Mouse (Mus musculus): ENCODE results near the gene Purb. TPM values are rescaled to one million over a fixed set of nuclear protein-coding genes. Genes with fewer than 3 reads are reported as not detected.
A peak's percentile ranks its signal among the peaks of the same experiment; 100 is the strongest.

Purb gene
- polyA plus RNA-seq, 1 experiment from 2014 or later = 24.8 TPM

DNA sequence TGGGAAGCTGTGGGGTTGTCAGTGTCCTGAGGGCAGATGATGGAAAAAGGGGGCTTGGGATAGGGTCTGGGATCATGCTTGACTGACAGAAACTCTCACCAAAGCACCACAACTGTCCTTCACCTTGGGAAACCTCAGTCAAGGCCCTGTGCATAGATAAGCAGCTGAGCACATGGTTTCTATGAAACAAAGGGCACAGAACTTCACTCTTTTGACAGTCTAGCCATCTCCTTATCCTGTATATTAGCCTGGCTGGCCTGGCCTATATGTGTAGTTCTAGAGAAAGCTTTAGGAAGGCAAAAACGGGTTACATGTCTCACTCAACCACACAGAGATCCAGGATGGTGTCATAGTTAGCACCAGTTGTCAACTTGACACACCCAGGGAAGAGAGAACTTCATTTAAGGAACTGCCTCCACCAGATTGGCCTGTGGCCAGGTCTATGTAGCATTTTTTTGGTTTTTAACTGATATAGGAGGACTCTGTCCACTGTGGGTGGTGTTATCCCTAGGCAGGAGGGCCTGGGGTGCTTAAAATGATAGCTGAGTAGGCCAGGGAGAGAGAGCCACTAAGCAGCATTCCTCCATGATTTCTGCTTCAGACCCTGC is 32.7 kb upstream of the Purb start:
- 53% methylated on average over 1 of the region's 1 CpGs for WGBS

DNA sequence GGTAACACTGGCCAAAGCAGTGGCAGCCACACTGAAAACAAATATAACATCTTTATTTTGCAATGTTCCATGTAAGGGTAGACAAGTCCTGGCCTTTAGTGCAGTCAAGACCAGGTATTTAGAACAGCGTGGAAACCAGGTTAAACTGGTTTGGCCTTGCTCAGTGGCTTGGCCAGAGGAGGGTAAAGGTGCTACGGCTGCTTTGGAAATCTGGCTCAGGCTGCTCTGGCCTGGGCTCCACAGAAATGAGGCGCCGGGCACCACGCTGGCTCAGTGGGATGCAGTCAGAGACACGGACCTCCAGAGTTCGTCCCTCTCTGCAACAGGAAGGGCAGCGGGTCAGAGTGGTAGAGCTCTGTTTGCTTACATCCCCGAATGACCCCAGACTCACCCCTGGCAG is 30.8 kb upstream of the Purb start:
- Histone ChIP-seq H3K36me3 (ENCODE audit: insufficient read depth, low read length) (no peaks in the 10 kb centered on the region), H3K9me3 (ENCODE audit: low read length) (no peaks in the 10 kb centered on the region), H3K9ac (replicated peaks; ENCODE audit: low read length) (no peak overlapping the region), H3K4me1 (ENCODE audit: insufficient read depth, low read length) (no peaks in the 10 kb centered on the region), H3K4me2 (replicated peaks; ENCODE audit: low read depth, low read length) (no peak overlapping the region), H3K4me3 (ENCODE audit: low read length) (no peak overlapping the region), H3K27ac (ENCODE audit: low read length) (no peak overlapping the region), H3K27me3 (ENCODE audit: insufficient read depth, low read length) (no peaks in the 10 kb centered on the region)
- WGBS = 69% methylated on average over 9 of the region's 9 CpGs
- ATAC-seq (ENCODE audit: low FRiP score, low TSS enrichment) = 0 out of 2 replicates have a peak, but pooled peaks have one; percentile 23

More for the DNA sequence above, 32.7 kb upstream of the Purb start:
- Histone ChIP-seq H3K9ac (replicated peaks; ENCODE audit: low read length) (no peak overlapping the region), H3K4me1 (ENCODE audit: insufficient read depth, low read length) (no peaks in the 10 kb centered on the region), H3K9me3 (ENCODE audit: low read length) (no peaks in the 10 kb centered on the region), H3K27ac (ENCODE audit: low read length) (no peak overlapping the region), H3K36me3 (ENCODE audit: insufficient read depth, low read length) (no peaks in the 10 kb centered on the region), H3K27me3 (ENCODE audit: insufficient read depth, low read length) (no peaks in the 10 kb centered on the region), H3K4me2 (replicated peaks; ENCODE audit: low read depth, low read length) (no peak overlapping the region), H3K4me3 (ENCODE audit: low read length) (no peak overlapping the region)
- no peak for ATAC-seq (ENCODE audit: low FRiP score, low TSS enrichment)

DNA sequence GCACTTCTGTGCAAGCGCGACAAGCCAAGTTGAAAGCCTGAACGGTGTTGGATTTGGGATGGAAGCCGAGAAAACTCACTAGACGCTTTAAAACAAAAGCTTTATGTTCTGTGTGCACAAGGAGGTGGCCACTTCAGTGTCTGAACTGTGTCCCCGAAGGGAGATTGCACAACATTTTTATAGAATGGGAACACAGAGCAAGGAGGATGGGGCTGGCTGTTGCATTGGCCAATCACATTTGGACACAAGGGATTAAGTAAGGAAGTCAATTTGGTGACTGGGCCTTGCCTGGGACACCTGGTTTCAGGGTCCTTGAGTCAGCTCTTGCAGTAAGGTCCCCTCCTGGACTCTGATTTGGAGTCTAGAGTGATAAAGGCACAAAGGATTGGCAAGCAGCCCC is 29.0 kb upstream of the Purb start:
- no peak overlapping the region for H3K4me2 ChIP-seq (replicated peaks; ENCODE audit: low read depth, low read length)
- 88% methylated on average over 6 of the region's 6 CpGs for WGBS
- no peak for ATAC-seq (ENCODE audit: low FRiP score, low TSS enrichment)

DNA sequence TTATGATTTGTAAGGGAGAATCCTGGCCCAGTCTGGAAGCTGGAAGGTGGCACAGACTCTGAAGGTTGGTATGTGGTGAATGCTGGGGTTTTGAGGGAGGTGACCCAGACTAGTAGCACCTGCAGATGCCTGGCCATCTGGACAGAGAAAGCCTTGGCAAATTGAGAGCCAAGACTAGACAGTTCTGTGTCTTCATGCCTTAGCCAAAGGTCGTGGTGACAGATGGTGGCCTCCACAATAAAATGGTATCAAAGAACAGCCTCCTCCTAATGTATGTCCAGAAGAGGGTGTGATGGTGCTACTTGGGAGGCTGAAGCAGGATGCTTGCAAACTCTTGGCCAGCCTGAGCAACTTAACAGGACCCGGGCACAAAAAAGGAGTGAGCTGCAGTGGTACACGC is 28.5 kb upstream of the Purb start:
- H3K9me3 ChIP-seq (ENCODE audit: low read length) = no peaks in the 10 kb centered on the region
- H3K4me2 ChIP-seq (replicated peaks; ENCODE audit: low read depth, low read length) = no peak overlapping the region
- no peak overlapping the region for H3K4me3 ChIP-seq (ENCODE audit: low read length)
- no peaks in the 10 kb centered on the region for H3K36me3 ChIP-seq (ENCODE audit: insufficient read depth, low read length)
- H3K4me1 ChIP-seq (ENCODE audit: insufficient read depth, low read length) = no peaks in the 10 kb centered on the region
- 79% methylated on average over 3 of the region's 3 CpGs for WGBS
- no peak overlapping the region for H3K9ac ChIP-seq (replicated peaks; ENCODE audit: low read length)
- ATAC-seq (ENCODE audit: low FRiP score, low TSS enrichment) = no peak
- no peaks in the 10 kb centered on the region for H3K27me3 ChIP-seq (ENCODE audit: insufficient read depth, low read length)
- no peak overlapping the region for H3K27ac ChIP-seq (ENCODE audit: low read length)

More for the DNA sequence above, 29.0 kb upstream of the Purb start:
- Histone ChIP-seq H3K4me3 (ENCODE audit: low read length) (no peak overlapping the region), H3K9me3 (ENCODE audit: low read length) (no peaks in the 10 kb centered on the region), H3K27ac (ENCODE audit: low read length) (no peak overlapping the region), H3K4me1 (ENCODE audit: insufficient read depth, low read length) (no peaks in the 10 kb centered on the region), H3K9ac (replicated peaks; ENCODE audit: low read length) (no peak overlapping the region), H3K36me3 (ENCODE audit: insufficient read depth, low read length) (no peaks in the 10 kb centered on the region), H3K27me3 (ENCODE audit: insufficient read depth, low read length) (no peaks in the 10 kb centered on the region)

DNA sequence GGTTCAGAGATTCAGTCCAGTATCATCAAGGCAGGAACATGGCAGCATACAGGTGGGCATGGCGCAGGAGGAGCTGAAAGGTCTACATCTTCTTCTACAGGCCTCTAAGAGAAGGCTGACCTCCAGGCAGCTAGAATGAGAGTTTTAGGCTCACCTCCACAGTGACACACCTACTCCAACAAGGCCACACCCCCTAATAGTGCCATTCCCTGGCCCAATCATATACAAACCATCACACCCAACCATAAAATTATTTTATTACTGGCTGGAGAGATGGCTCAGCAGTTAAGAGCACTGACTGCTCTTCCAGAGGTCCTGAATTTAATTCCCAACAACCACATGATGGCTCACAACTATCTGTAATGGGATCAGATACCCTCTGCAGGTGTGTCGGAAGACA is 26.8 kb upstream of the Purb start:
- 95% methylated on average over 2 of the region's 2 CpGs for whole genome bisulfite sequencing
- no peaks in the 10 kb centered on the region for H3K4me1 ChIP-seq (ENCODE audit: insufficient read depth, low read length)
- H3K9ac ChIP-seq (replicated peaks; ENCODE audit: low read length) = no peak overlapping the region
- H3K9me3 ChIP-seq (ENCODE audit: low read length) = no peaks in the 10 kb centered on the region
- ATAC-seq (ENCODE audit: low FRiP score, low TSS enrichment) = no peak
- no peak overlapping the region for H3K4me2 ChIP-seq (replicated peaks; ENCODE audit: low read depth, low read length)
- no peaks in the 10 kb centered on the region for H3K27me3 ChIP-seq (ENCODE audit: insufficient read depth, low read length)
- H3K36me3 ChIP-seq (ENCODE audit: insufficient read depth, low read length) = no peaks in the 10 kb centered on the region
- no peak overlapping the region for H3K27ac ChIP-seq (ENCODE audit: low read length)
- no peak overlapping the region for H3K4me3 ChIP-seq (ENCODE audit: low read length)

DNA sequence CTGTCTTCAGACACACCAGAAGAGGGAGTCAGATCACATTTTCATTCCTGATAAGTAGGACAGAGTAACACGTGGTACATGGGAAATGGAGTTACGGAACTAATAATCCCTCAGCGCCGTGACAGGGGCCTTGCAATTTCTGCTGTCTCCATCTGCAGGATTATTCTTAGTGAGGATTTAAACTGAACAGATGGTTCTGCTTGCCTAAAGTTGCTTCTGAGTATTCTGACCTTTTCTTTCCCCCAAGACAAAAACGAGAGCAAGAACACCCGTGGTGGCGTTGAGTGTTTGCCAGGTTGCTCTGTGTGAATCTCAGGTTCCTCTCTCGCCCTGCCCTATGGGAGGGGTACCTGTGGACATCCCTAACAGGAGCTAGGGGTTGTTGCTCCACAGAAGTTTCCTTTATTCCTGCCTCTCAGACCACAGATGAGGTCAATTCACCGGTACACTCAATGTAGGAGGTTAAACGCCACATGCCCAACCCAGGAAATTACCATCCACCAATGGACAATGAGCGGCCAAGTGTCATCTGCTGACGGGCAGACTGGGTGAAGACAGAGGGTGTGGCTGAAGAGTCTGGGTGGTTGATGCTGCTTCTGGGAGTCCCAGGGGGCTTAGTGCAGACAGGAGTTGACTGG is 21.7 kb upstream of the Purb start:
- Histone ChIP-seq H3K4me3 (ENCODE audit: low read length) (no peak overlapping the region), H3K4me1 (ENCODE audit: insufficient read depth, low read length) (no peaks in the 10 kb centered on the region), H3K9ac (replicated peaks; ENCODE audit: low read length) (no peak overlapping the region), H3K9me3 (ENCODE audit: low read length) (no peaks in the 10 kb centered on the region), H3K4me2 (replicated peaks; ENCODE audit: low read depth, low read length) (no peak overlapping the region), H3K27ac (ENCODE audit: low read length) (no peak overlapping the region), H3K27me3 (ENCODE audit: insufficient read depth, low read length) (no peaks in the 10 kb centered on the region), H3K36me3 (ENCODE audit: insufficient read depth, low read length) (no peaks in the 10 kb centered on the region)
- 78% methylated on average over 12 of the region's 12 CpGs for WGBS
- ATAC-seq (ENCODE audit: low FRiP score, low TSS enrichment) = no peak

DNA sequence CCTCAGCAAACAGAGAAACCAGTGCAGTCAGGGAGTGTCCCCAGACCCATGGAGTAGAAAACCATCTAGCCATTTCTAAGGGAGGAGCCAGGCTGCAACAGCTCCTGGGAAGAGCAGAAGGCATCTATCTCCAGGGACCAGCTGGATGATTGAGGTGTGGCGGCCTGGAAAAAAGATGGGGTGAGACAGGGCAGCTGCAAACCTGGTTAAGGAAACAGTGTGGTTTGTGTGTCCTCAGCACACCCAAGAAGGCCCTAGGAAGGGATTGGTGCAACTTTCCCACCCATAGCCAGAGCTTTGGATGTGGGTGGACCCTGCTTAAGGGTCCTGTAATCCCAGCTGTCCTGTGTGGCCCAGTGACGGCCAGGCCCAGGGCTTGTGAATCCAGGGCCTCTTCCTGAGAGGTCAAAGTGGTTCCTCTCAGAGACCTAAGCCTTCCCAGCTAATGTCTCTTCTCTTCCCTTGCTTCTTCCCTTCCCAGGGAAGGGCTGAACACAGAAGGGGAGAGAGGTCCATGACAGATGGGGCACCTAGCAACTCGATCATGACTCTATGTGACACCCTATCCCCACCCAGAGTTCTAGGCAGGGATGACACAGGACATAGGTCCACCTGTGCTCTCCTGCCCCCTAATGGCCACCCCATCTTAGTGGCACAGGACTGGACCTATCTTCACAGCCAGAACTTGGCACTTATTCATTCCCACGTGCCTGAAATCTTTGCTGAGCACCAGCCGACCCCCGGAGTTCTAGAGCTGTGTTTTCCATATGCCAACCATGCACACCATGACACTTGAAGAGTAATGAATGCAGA is 14.2 kb upstream of the Purb start:
- Histone ChIP-seq H3K9me3 (ENCODE audit: low read length) (no peaks in the 10 kb centered on the region), H3K4me3 (ENCODE audit: low read length) (no peak overlapping the region), H3K27me3 (ENCODE audit: insufficient read depth, low read length) (no peaks in the 10 kb centered on the region), H3K27ac (ENCODE audit: low read length) (no peak overlapping the region), H3K9ac (replicated peaks; ENCODE audit: low read length) (no peak overlapping the region), H3K36me3 (ENCODE audit: insufficient read depth, low read length) (no peaks in the 10 kb centered on the region), H3K4me1 (ENCODE audit: insufficient read depth, low read length) (no peaks in the 10 kb centered on the region), H3K4me2 (replicated peaks; ENCODE audit: low read depth, low read length) (no peak overlapping the region)
- 49% methylated on average over 6 of the region's 6 CpGs for WGBS
- peak; percentile 57 for ATAC-seq (ENCODE audit: low FRiP score, low TSS enrichment)

DNA sequence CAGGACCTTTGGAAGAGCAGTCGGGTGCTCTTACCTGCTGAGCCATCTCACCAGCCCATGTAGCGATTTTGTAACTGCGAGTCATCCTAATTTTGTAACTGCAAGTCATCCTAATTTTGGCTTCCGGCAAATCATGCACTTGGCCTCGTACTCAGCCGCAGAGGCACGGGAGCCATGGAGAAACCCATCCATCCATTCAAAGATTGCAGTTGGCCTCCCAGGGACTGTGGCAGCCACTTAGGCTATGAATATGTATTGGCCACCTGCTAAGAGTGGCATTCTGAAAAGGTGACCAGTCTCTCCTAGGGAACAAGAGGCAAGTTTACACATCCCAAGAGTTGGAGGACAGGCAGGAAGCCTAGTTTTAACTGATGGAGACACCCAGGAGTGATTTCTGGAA is 13.5 kb upstream of the Purb start:
- no peaks in the 10 kb centered on the region for H3K9me3 ChIP-seq (ENCODE audit: low read length)
- no peak overlapping the region for H3K9ac ChIP-seq (replicated peaks; ENCODE audit: low read length)
- WGBS = 87% methylated on average over 7 of the region's 7 CpGs
- ATAC-seq (ENCODE audit: low FRiP score, low TSS enrichment) = no peak
- H3K4me3 ChIP-seq (ENCODE audit: low read length) = no peak overlapping the region
- H3K27ac ChIP-seq (ENCODE audit: low read length) = no peak overlapping the region
- H3K4me1 ChIP-seq (ENCODE audit: insufficient read depth, low read length) = no peaks in the 10 kb centered on the region
- no peak overlapping the region for H3K4me2 ChIP-seq (replicated peaks; ENCODE audit: low read depth, low read length)
- H3K27me3 ChIP-seq (ENCODE audit: insufficient read depth, low read length) = no peaks in the 10 kb centered on the region
- no peaks in the 10 kb centered on the region for H3K36me3 ChIP-seq (ENCODE audit: insufficient read depth, low read length)

DNA sequence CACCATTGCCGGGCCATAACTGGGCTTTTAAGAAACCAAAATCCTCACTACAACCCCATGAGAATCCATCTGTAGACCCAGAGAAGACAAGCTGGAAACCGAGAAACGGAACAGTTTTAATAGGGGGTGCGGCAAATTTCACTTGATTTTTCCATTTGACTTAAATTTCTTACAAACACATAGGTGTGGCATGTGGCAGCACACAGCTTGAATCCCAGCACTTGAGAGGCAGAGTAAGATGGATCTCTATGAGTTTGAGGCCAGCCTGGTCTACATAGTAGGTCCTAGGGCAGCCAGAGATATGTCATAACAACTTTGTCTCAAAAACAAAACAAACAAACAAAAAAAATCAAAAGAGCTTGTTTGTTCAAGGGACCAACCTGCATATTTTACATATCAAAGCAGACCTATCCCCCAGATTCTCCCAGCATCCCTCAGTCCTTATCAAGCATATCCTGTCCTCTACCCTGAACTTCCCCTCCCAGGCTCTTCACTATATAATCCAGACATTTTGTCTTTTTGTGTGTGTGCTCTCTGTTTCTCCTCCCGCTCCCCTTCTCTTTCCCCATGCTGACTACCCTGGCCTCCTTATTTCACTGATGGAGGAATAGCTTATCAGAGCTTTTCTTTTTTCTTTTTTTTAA is 12.4 kb upstream of the Purb start:
- no peak overlapping the region for H3K27ac ChIP-seq (ENCODE audit: low read length)
- H3K27me3 ChIP-seq (ENCODE audit: insufficient read depth, low read length) = no peaks in the 10 kb centered on the region
- H3K36me3 ChIP-seq (ENCODE audit: insufficient read depth, low read length) = no peaks in the 10 kb centered on the region
- no peak overlapping the region for H3K9ac ChIP-seq (replicated peaks; ENCODE audit: low read length)
- 96% methylated on average over 5 of the region's 5 CpGs for WGBS
- H3K4me3 ChIP-seq (ENCODE audit: low read length) = no peak overlapping the region
- no peak for ATAC-seq (ENCODE audit: low FRiP score, low TSS enrichment)
- H3K9me3 ChIP-seq (ENCODE audit: low read length) = no peaks in the 10 kb centered on the region
- no peak overlapping the region for H3K4me2 ChIP-seq (replicated peaks; ENCODE audit: low read depth, low read length)
- H3K4me1 ChIP-seq (ENCODE audit: insufficient read depth, low read length) = no peaks in the 10 kb centered on the region

All from kidney, embryonic 16.5 days (tissue).